Mouse (Mus musculus): ENCODE measurements around the gene 2310046K23Rik. TPM values are rescaled to one million over a fixed set of nuclear protein-coding genes. Genes with fewer than 3 reads are reported as not detected.

2310046K23Rik gene
- polyA plus RNA-seq, 1 experiment from 2014 or later, result not detected

Other genes starting within 250 kb of the 2310046K23Rik start
- not detected in 2 replicates for gene Sprr2a3, start 249.1 kb downstream of the 2310046K23Rik start, polyA plus RNA-seq (2014; fragmentation: Nextera tagmentation; extraction: Ambion mirVana)
- gene Sprr2b, start 217.9 kb downstream of the 2310046K23Rik start, polyA plus RNA-seq (2014; fragmentation: Nextera tagmentation; extraction: Ambion mirVana), result 0.54 TPM in 1 of 2 replicates, not detected in the other
- not detected in 2 replicates for gene Sprr2d, start 195.4 kb downstream of the 2310046K23Rik start, polyA plus RNA-seq (2014; fragmentation: Nextera tagmentation; extraction: Ambion mirVana)
- not detected in 2 replicates for gene Sprr2e, start 182.4 kb downstream of the 2310046K23Rik start, polyA plus RNA-seq (2014; fragmentation: Nextera tagmentation; extraction: Ambion mirVana)
- gene Sprr2f, start 169.3 kb downstream of the 2310046K23Rik start, polyA plus RNA-seq (2014; fragmentation: Nextera tagmentation; extraction: Ambion mirVana), result not detected in 2 replicates
- gene Sprr2h, start 148.8 kb downstream of the 2310046K23Rik start, polyA plus RNA-seq (2014; fragmentation: Nextera tagmentation; extraction: Ambion mirVana), result not detected in 2 replicates
- gene Sprr2i, start 126.5 kb downstream of the 2310046K23Rik start, polyA plus RNA-seq (2014; fragmentation: Nextera tagmentation; extraction: Ambion mirVana), result not detected in 2 replicates
- gene Sprr2j-ps, start 116.4 kb downstream of the 2310046K23Rik start, polyA plus RNA-seq (2014; fragmentation: Nextera tagmentation; extraction: Ambion mirVana), result not detected in 2 replicates
- 4.9 and 8.9 TPM in 2 replicates for gene Gm9774, start 105.1 kb downstream of the 2310046K23Rik start, polyA plus RNA-seq (2014; fragmentation: Nextera tagmentation; extraction: Ambion mirVana)
- gene Sprr2k, start 101.9 kb downstream of the 2310046K23Rik start, polyA plus RNA-seq (2014; fragmentation: Nextera tagmentation; extraction: Ambion mirVana), result not detected in 2 replicates
- gene Sprr1b, start 95.7 kb downstream of the 2310046K23Rik start, polyA plus RNA-seq (2014; fragmentation: Nextera tagmentation; extraction: Ambion mirVana), result not detected in 2 replicates
- gene Sprr3, start 75.8 kb downstream of the 2310046K23Rik start, polyA plus RNA-seq (2014; fragmentation: Nextera tagmentation; extraction: Ambion mirVana), result not detected in 2 replicates
- gene Sprr1a, start 48.6 kb downstream of the 2310046K23Rik start, polyA plus RNA-seq (2014; fragmentation: Nextera tagmentation; extraction: Ambion mirVana), result not detected in 2 replicates
- not detected in 2 replicates for gene Sprr4, start 34.0 kb downstream of the 2310046K23Rik start, polyA plus RNA-seq (2014; fragmentation: Nextera tagmentation; extraction: Ambion mirVana)
- gene Ivl, start 39.2 kb upstream of the 2310046K23Rik start, polyA plus RNA-seq (2014; fragmentation: Nextera tagmentation; extraction: Ambion mirVana), result not detected in 2 replicates
- not detected in 2 replicates for gene Smcp, start 54.5 kb upstream of the 2310046K23Rik start, polyA plus RNA-seq (2014; fragmentation: Nextera tagmentation; extraction: Ambion mirVana)
- not detected in 2 replicates for gene 2210017I01Rik, start 73.0 kb upstream of the 2310046K23Rik start, polyA plus RNA-seq (2014; fragmentation: Nextera tagmentation; extraction: Ambion mirVana)
- not detected in 2 replicates for gene Lce6a, start 87.1 kb upstream of the 2310046K23Rik start, polyA plus RNA-seq (2014; fragmentation: Nextera tagmentation; extraction: Ambion mirVana)
- gene Lce1a1, start 113.8 kb upstream of the 2310046K23Rik start, polyA plus RNA-seq (2014; fragmentation: Nextera tagmentation; extraction: Ambion mirVana), result not detected in 2 replicates
- gene Lce1b, start 122.4 kb upstream of the 2310046K23Rik start, polyA plus RNA-seq (2014; fragmentation: Nextera tagmentation; extraction: Ambion mirVana), result not detected in 2 replicates
- gene Lce1a2, start 135.8 kb upstream of the 2310046K23Rik start, polyA plus RNA-seq (2014; fragmentation: Nextera tagmentation; extraction: Ambion mirVana), result not detected in 2 replicates
- gene Lce1c, start 144.7 kb upstream of the 2310046K23Rik start, polyA plus RNA-seq (2014; fragmentation: Nextera tagmentation; extraction: Ambion mirVana), result not detected in 2 replicates
- gene Lce1d, start 152.7 kb upstream of the 2310046K23Rik start, polyA plus RNA-seq (2014; fragmentation: Nextera tagmentation; extraction: Ambion mirVana), result not detected in 2 replicates
- gene Lce1e, start 174.6 kb upstream of the 2310046K23Rik start, polyA plus RNA-seq (2014; fragmentation: Nextera tagmentation; extraction: Ambion mirVana), result not detected in 2 replicates
- gene Lce1f, start 185.8 kb upstream of the 2310046K23Rik start, polyA plus RNA-seq (2014; fragmentation: Nextera tagmentation; extraction: Ambion mirVana), result not detected in 2 replicates
- gene Gm38119, start 204.6 kb upstream of the 2310046K23Rik start, polyA plus RNA-seq (2014; fragmentation: Nextera tagmentation; extraction: Ambion mirVana), result not detected in 2 replicates
- not detected in 2 replicates for gene Lce1g, start 217.8 kb upstream of the 2310046K23Rik start, polyA plus RNA-seq (2014; fragmentation: Nextera tagmentation; extraction: Ambion mirVana)
- gene Lce1h, start 230.6 kb upstream of the 2310046K23Rik start, polyA plus RNA-seq (2014; fragmentation: Nextera tagmentation; extraction: Ambion mirVana), result not detected in 2 replicates
- gene Lce1i, start 244.4 kb upstream of the 2310046K23Rik start, polyA plus RNA-seq (2014; fragmentation: Nextera tagmentation; extraction: Ambion mirVana), result not detected in 2 replicates

Measured in neural tube, embryonic 11.5 days (tissue).